Mouse (Mus musculus) ovary, postnatal 36 days (tissue): ENCODE data around the gene Arrdc5.

Experiments
- DNase-seq: peaks from one replicate; pipeline ENCODE4 v3.0.0; 2022; ENCODE audit warnings: low spot score, mixed read lengths

Arrdc5 gene

GRCm38 (mm10) chr17:56303160-56303846, 3.2 kb upstream of the Arrdc5 start, which contains the start of gene Uhrf1:
Uhrf1 (plus strand) TSS chr17:56303321.
- peak; percentile 80 for DNase-seq

- peak; percentile 41 for DNase-seq
Measured at GRCm38 (mm10) chr17:56302363-56302996, 2.4 kb upstream of the Arrdc5 start.

GRCm38 (mm10) chr17:56298238-56298637, 1.8 kb downstream of the Arrdc5 start:
- no peak for DNase-seq

GRCm38 (mm10) chr17:56296201-56296600, 3.9 kb downstream of the Arrdc5 start:
- no peak for DNase-seq

GRCm38 (mm10) chr17:56294241-56294640, 5.8 kb downstream of the Arrdc5 start:
- no peak for DNase-seq

GRCm38 (mm10) chr17:56293291-56293690, 6.8 kb downstream of the Arrdc5 start:
- DNase-seq: no peak

GRCm38 (mm10) chr17:56292531-56293222, 7.4 kb downstream of the Arrdc5 start, which contains the start of gene Plin3:
Plin3 (minus strand) TSS chr17:56292873.
- no peak for DNase-seq

GRCm38 (mm10) chr17:56291826-56292475, 8.1 kb downstream of the Arrdc5 start:
- no peak for DNase-seq

GRCm38 (mm10) chr17:56291171-56291511, 8.9 kb downstream of the Arrdc5 start:
- DNase-seq: peak; percentile 88

GRCm38 (mm10) chr17:56290388-56291170, 9.5 kb downstream of the Arrdc5 start:
- peak; percentile 98 for DNase-seq

- DNase-seq: peak; percentile 56
Measured at GRCm38 (mm10) chr17:56289371-56290331, 10.4 kb downstream of the Arrdc5 start.

- DNase-seq: no peak
Measured at GRCm38 (mm10) chr17:56288866-56289265, 11.2 kb downstream of the Arrdc5 start.

- peak; percentile 53 for DNase-seq
Measured at GRCm38 (mm10) chr17:56287830-56288229, 12.3 kb downstream of the Arrdc5 start.

- DNase-seq: no peak
Measured at GRCm38 (mm10) chr17:56285995-56286394, 14.1 kb downstream of the Arrdc5 start.

GRCm38 (mm10) chr17:56283316-56283715, 16.8 kb downstream of the Arrdc5 start:
- DNase-seq: no peak

- DNase-seq: no peak
Measured at GRCm38 (mm10) chr17:56282802-56283201, 17.3 kb downstream of the Arrdc5 start.

- no peak for DNase-seq
Measured at GRCm38 (mm10) chr17:56281193-56281592, 18.9 kb downstream of the Arrdc5 start.

GRCm38 (mm10) chr17:56279481-56280155, 20.5 kb downstream of the Arrdc5 start:
- no peak for DNase-seq

- no peak for DNase-seq
Measured at GRCm38 (mm10) chr17:56278340-56278739, 21.7 kb downstream of the Arrdc5 start.

- DNase-seq: no peak
Measured at GRCm38 (mm10) chr17:56277567-56277893, 22.6 kb downstream of the Arrdc5 start.
